Mouse (Mus musculus): ENCODE results near the gene Slc37a3. TPM values are rescaled to one million over a fixed set of nuclear protein-coding genes. Genes with fewer than 3 reads are reported as not detected.

Slc37a3 gene
- polyA plus RNA-seq, 1 experiment from 2014 or later = 20.9 TPM

DNA sequence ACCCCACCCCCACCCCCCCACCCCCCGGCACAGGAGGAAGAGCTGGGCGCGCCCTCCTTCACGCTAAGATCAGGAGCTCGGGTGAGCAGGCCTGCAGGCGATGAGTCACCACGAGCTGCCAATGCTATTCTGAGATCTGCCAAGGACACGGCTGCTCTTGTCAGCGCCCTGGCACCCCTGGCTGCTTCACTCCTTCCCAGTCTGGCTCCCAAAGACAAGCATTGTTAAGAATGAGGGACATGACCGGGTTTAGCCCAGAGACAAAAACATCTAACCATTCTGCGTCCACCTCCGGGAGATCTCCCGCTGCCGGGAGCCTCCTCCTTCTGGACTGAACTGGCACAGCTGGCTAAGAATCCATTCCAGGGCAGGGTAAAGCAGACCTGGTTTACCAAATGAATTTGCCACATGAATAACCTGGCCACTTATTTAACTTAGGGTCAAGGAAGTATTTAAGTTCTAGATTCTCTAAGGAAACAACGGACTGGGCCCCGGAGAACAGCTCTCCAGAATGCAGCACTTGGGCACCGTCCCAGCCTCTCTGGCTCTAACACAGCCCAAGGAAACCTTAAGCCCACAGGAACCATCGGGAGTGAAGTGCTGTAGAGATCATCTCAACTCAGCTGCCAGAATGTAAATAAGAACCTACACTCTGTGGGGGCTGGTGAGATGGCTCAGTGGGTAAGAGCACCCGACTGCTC is 58.3 kb downstream of the Slc37a3 start:
- no peak overlapping the region for H3K4me3 ChIP-seq (ENCODE audit: low read depth, low read length)
- H3K27me3 ChIP-seq (ENCODE audit: control insufficient read depth, insufficient read depth, low read length) = no peaks in the 10 kb centered on the region
- H3K4me2 ChIP-seq (replicated peaks; ENCODE audit: low read depth) = no peak overlapping the region
- no peaks in the 10 kb centered on the region for H3K9me3 ChIP-seq (ENCODE audit: control insufficient read depth, low read length)
- DNase-seq (ENCODE audit: low spot score) (peak; percentile 52), ATAC-seq (ENCODE audit: low FRiP score, low TSS enrichment) (peak; percentile 84)
- H3K36me3 ChIP-seq (ENCODE audit: control insufficient read depth, insufficient read depth, low read length) = no peaks in the 10 kb centered on the region
- H3K9ac ChIP-seq (ENCODE audit: low read length) = no peak overlapping the region
- TF ChIP-seq EP300 (optimal IDR thresholded peaks at IDR 0.05) (no peak), CTCF (IDR thresholded peaks at IDR 0.05; ENCODE audit: low read depth) (no peak)
- H3K27ac ChIP-seq (replicated peaks) = peak overlapping the region; percentile 71
- WGBS = 45% methylated on average over 15 of the region's 19 CpGs
- H3K4me1 ChIP-seq (replicated peaks; ENCODE audit: control insufficient read depth, insufficient read depth) = no peaks in the 10 kb centered on the region; the same call in 1 of the 2 replicates

GRCm38 (mm10) chr6:39318631-39319010 is 58.9 kb downstream of the Slc37a3 start:
- DNase-seq (ENCODE audit: low spot score) (no peak), ATAC-seq (ENCODE audit: low FRiP score, low TSS enrichment) (no peak)
- H3K4me3 ChIP-seq (ENCODE audit: low read depth, low read length) = no peak overlapping the region
- no peaks in the 10 kb centered on the region for H3K36me3 ChIP-seq (ENCODE audit: control insufficient read depth, insufficient read depth, low read length)
- no peaks in the 10 kb centered on the region for H3K9me3 ChIP-seq (ENCODE audit: control insufficient read depth, low read length)
- no peak overlapping the region for H3K27ac ChIP-seq (replicated peaks)
- WGBS = 63% methylated on average over 2 of the region's 2 CpGs
- TF ChIP-seq EP300 (optimal IDR thresholded peaks at IDR 0.05) = no peak
- TF ChIP-seq CTCF (IDR thresholded peaks at IDR 0.05; ENCODE audit: low read depth) = no peak
- H3K27me3 ChIP-seq (ENCODE audit: control insufficient read depth, insufficient read depth, low read length) = no peaks in the 10 kb centered on the region
- H3K4me2 ChIP-seq (replicated peaks; ENCODE audit: low read depth) = no peak overlapping the region
- no peak overlapping the region for H3K9ac ChIP-seq (ENCODE audit: low read length)
- H3K4me1 ChIP-seq (replicated peaks; ENCODE audit: control insufficient read depth, insufficient read depth) = no peaks in the 10 kb centered on the region; the same call in 1 of the 2 replicates

GRCm38 (mm10) chr6:39317854-39318630 is 59.4 kb downstream of the Slc37a3 start:
- ATAC-seq (ENCODE audit: low FRiP score, low TSS enrichment) (no peak), DNase-seq (ENCODE audit: low spot score) (no peak)
- Histone ChIP-seq H3K27ac (replicated peaks) (no peak overlapping the region), H3K27me3 (ENCODE audit: control insufficient read depth, insufficient read depth, low read length) (no peaks in the 10 kb centered on the region), H3K9me3 (ENCODE audit: control insufficient read depth, low read length) (no peaks in the 10 kb centered on the region), H3K9ac (ENCODE audit: low read length) (no peak overlapping the region), H3K4me1 (replicated peaks; ENCODE audit: control insufficient read depth, insufficient read depth) (no peaks in the 10 kb centered on the region; the same call in 1 of the 2 replicates), H3K4me2 (replicated peaks; ENCODE audit: low read depth) (no peak overlapping the region), H3K36me3 (ENCODE audit: control insufficient read depth, insufficient read depth, low read length) (no peaks in the 10 kb centered on the region), H3K4me3 (ENCODE audit: low read depth, low read length) (no peak overlapping the region)
- WGBS = 86% methylated on average over 10 of the region's 10 CpGs
- TF ChIP-seq EP300 (optimal IDR thresholded peaks at IDR 0.05) (no peak), CTCF (IDR thresholded peaks at IDR 0.05; ENCODE audit: low read depth) (no peak)

DNA sequence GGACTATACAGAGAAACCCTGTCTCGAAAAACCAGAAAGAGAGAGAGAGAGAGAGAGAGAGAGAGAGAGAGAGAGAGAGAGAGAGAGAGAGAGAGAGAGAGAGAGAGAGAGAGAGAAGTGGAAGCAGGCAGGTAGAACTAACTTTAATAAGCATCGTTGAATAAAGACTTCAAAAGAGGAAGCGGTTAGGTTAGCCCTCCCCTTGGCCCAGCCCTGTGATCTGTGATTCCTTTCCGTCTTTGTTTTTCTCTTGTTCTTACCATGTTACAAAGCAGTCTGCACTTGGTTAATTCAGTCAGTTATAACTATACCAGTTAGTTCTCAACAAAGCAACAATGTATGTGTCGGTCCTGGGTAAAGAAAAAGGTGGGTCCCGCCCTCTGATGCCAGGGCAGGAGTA is 61.4 kb downstream of the Slc37a3 start:
- Histone ChIP-seq H3K9me3 (ENCODE audit: control insufficient read depth, low read length) (no peaks in the 10 kb centered on the region), H3K27me3 (ENCODE audit: control insufficient read depth, insufficient read depth, low read length) (no peaks in the 10 kb centered on the region), H3K4me2 (replicated peaks; ENCODE audit: low read depth) (no peak overlapping the region), H3K4me1 (replicated peaks; ENCODE audit: control insufficient read depth, insufficient read depth) (no peaks in the 10 kb centered on the region; the same call in 1 of the 2 replicates), H3K4me3 (ENCODE audit: low read depth, low read length) (no peak overlapping the region), H3K27ac (replicated peaks) (no peak overlapping the region), H3K36me3 (ENCODE audit: control insufficient read depth, insufficient read depth, low read length) (no peaks in the 10 kb centered on the region), H3K9ac (ENCODE audit: low read length) (no peak overlapping the region)
- TF ChIP-seq CTCF (IDR thresholded peaks at IDR 0.05; ENCODE audit: low read depth) (no peak), EP300 (optimal IDR thresholded peaks at IDR 0.05) (no peak)
- 71% methylated on average over 6 of the region's 6 CpGs for WGBS
- no peak for ATAC-seq (ENCODE audit: low FRiP score, low TSS enrichment)
- DNase-seq (ENCODE audit: low spot score) = no peak

DNA sequence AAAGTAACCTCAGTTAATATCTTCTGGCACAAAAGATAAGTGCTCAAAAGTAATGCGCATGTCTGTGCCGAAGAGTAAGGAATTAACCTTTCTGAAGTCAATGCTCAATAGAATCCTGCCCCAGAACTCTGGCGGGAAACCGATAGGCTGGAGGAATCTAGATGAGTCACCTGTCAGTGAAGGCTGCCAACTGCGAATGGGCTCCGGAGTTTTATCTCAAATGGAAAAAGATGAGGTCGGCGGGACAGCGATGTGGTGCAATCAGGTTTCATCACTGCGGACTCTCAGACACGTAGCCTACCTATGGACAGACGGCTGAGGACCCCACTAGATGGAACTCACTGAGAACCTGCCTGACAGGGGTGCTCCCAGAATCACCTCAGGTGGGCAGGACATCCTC is 63.0 kb downstream of the Slc37a3 start:
- no peak for DNase-seq (ENCODE audit: low spot score)
- Histone ChIP-seq H3K9ac (ENCODE audit: low read length) (no peak overlapping the region), H3K4me2 (replicated peaks; ENCODE audit: low read depth) (no peak overlapping the region), H3K9me3 (ENCODE audit: control insufficient read depth, low read length) (no peaks in the 10 kb centered on the region), H3K27ac (replicated peaks) (no peak overlapping the region), H3K4me3 (ENCODE audit: low read depth, low read length) (no peak overlapping the region), H3K27me3 (ENCODE audit: control insufficient read depth, insufficient read depth, low read length) (no peaks in the 10 kb centered on the region), H3K4me1 (replicated peaks; ENCODE audit: control insufficient read depth, insufficient read depth) (no peaks in the 10 kb centered on the region; the same call in 1 of the 2 replicates), H3K36me3 (ENCODE audit: control insufficient read depth, insufficient read depth, low read length) (no peaks in the 10 kb centered on the region)
- WGBS = 79% methylated on average over 12 of the region's 12 CpGs
- no peak for ATAC-seq (ENCODE audit: low FRiP score, low TSS enrichment)
- TF ChIP-seq CTCF (IDR thresholded peaks at IDR 0.05; ENCODE audit: low read depth) (no peak), EP300 (optimal IDR thresholded peaks at IDR 0.05) (no peak)

- Histone ChIP-seq H3K4me2 (replicated peaks; ENCODE audit: low read depth) (no peak overlapping the region), H3K9ac (ENCODE audit: low read length) (no peak overlapping the region), H3K36me3 (ENCODE audit: control insufficient read depth, insufficient read depth, low read length) (no peaks in the 10 kb centered on the region), H3K27me3 (ENCODE audit: control insufficient read depth, insufficient read depth, low read length) (no peaks in the 10 kb centered on the region), H3K4me1 (replicated peaks; ENCODE audit: control insufficient read depth, insufficient read depth) (no peaks in the 10 kb centered on the region), H3K27ac (replicated peaks) (no peak overlapping the region), H3K9me3 (ENCODE audit: control insufficient read depth, low read length) (no peaks in the 10 kb centered on the region), H3K4me3 (ENCODE audit: low read depth, low read length) (no peak overlapping the region)
- WGBS = 80% methylated on average over 3 of the region's 3 CpGs
- DNase-seq (ENCODE audit: low spot score) = no peak
- no peak for ATAC-seq (ENCODE audit: low FRiP score, low TSS enrichment)
- TF ChIP-seq CTCF (IDR thresholded peaks at IDR 0.05; ENCODE audit: low read depth) (no peak), EP300 (optimal IDR thresholded peaks at IDR 0.05) (no peak)
These were observed 65.7 kb downstream of the Slc37a3 start for GRCm38 (mm10) chr6:39311786-39312185.
